Mouse (Mus musculus) forebrain, embryonic 15.5 days (tissue): ENCODE measurements around the gene Sipa1l2. TPM values are rescaled to one million over a fixed set of nuclear protein-coding genes. Genes with fewer than 3 reads are reported as not detected.

Experiments
- ATAC-seq: fragments of 200-750 bp; cut with Nextera tagmentation; replicated peaks from 2 replicates; pipeline ENCODE4 v1.8.0; 2017; ENCODE audit warnings: mild to moderate bottlenecking, moderate TSS enrichment, moderate library complexity
- H3K27ac ChIP-seq: fragments of 300-500 bp; sonication (generic); replicated peaks from 2 replicates; pipeline ENCODE4 v1.5.1; 2015; ENCODE audit warnings: mild to moderate bottlenecking, inconsistent platforms
- H3K27me3 ChIP-seq: fragments of 300-500 bp; sonication (generic); 2 replicates; pipeline ENCODE4 v1.6.1; 2015; ENCODE audit warnings: inconsistent platforms
- H3K36me3 ChIP-seq: fragments of 300-500 bp; sonication (generic); 2 replicates; pipeline ENCODE4 v1.6.1; 2015; ENCODE audit warnings: mild to moderate bottlenecking, inconsistent platforms
- H3K4me1 ChIP-seq: fragments of 300-500 bp; sonication (generic); 2 replicates; pipeline ENCODE4 v1.6.1; 2015; ENCODE audit warnings: inconsistent platforms
- H3K4me2 ChIP-seq: fragments of 300-500 bp; sonication (generic); replicated peaks from 2 replicates; pipeline ENCODE4 v1.6.1; 2015; ENCODE audit warnings: mild to moderate bottlenecking, inconsistent platforms
- H3K4me3 ChIP-seq: fragments of 300-500 bp; sonication (generic); 2 replicates; pipeline ENCODE4 v1.5.1; 2015; ENCODE audit warnings: mild to moderate bottlenecking, inconsistent platforms
- H3K9ac ChIP-seq: fragments of 300-500 bp; sonication (generic); replicated peaks from 2 replicates; pipeline ENCODE4 v1.6.1; 2015; ENCODE audit warnings: mild to moderate bottlenecking, inconsistent platforms
- H3K9me3 ChIP-seq: fragments of 300-500 bp; sonication (generic); 2 replicates; pipeline ENCODE4 v1.6.1; 2016; ENCODE audit warnings: inconsistent platforms
- whole genome bisulfite sequencing: fragments of 180-500 bp; shearing (Covaris S2); methylation state at CpG from one replicate; pipeline ENCODE4 v1.1.7; 2015; ENCODE audit warnings: mixed read lengths; 5-methylcytosine and 5-hydroxymethylcytosine counted together
- polyA plus RNA-seq: library from polyadenylated mRNA; unstranded; fragments of >200 nt; fragmentation: Nextera tagmentation; extraction: Ambion mirVana; gene quantifications from 2 replicates; pipeline ENCODE4 v1.2.1, GENCODE M21; 2015

Sipa1l2 gene
- polyA plus RNA-seq, 1 experiment from 2014 or later = 32.0 TPM

DNA sequence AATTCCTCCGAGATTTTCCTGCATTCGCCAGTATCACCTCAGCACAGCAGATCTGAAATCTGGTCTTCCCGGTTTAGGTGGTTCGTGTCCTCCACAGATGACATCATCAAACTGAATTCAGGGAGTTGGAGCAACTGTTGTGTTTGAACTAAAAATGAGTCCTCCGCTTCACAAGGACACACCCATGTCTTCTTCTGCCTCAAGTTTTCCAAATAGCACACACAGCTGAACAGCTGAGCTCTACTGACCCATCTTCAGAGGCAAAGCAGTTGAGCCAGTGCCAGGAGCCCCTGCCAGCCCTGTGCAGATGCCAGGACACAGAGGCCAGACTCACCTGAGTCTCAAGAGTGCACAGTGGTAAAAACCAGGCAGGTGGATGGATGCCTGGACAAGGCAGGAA is 12.9 kb downstream of the Sipa1l2 start:
- no peak overlapping the region for H3K4me2 ChIP-seq
- no peaks in the 10 kb centered on the region for H3K27me3 ChIP-seq
- no peak overlapping the region for H3K4me3 ChIP-seq
- no peak overlapping the region for H3K9ac ChIP-seq
- peaks cover 53% of the 10 kb centered on the region for H3K4me1 ChIP-seq
- no peak overlapping the region for H3K27ac ChIP-seq
- WGBS = 84% methylated on average over 5 of the region's 5 CpGs
- no peak for ATAC-seq
- H3K36me3 ChIP-seq = no peaks in the 10 kb centered on the region
- no peaks in the 10 kb centered on the region for H3K9me3 ChIP-seq

DNA sequence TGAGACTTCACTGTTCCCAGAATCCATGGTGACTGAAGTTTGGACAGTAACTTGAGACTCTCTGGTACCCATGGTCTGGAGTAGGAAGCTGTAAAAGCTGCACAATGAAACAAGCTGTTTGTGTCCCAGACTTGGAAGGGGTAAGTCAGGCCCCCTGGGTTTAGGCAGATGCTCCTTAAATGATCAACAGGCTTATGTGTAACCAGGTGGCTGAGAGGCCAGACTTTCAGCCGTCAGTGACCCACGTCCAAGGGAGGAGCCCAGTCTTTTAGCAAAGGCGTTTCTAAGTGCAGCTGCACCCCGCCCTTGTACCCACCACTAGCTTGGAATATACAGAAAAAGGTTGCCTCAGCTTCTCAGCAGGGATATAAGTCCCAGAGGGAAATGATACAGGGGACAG is 19.0 kb downstream of the Sipa1l2 start:
- Histone ChIP-seq H3K27ac (no peak overlapping the region), H3K9me3 (no peaks in the 10 kb centered on the region), H3K4me1 (peaks cover 31% of the 10 kb centered on the region), H3K27me3 (no peaks in the 10 kb centered on the region), H3K4me2 (no peak overlapping the region), H3K36me3 (no peaks in the 10 kb centered on the region), H3K4me3 (no peak overlapping the region), H3K9ac (no peak overlapping the region)
- 69% methylated on average over 4 of the region's 4 CpGs for WGBS
- ATAC-seq = no peak

DNA sequence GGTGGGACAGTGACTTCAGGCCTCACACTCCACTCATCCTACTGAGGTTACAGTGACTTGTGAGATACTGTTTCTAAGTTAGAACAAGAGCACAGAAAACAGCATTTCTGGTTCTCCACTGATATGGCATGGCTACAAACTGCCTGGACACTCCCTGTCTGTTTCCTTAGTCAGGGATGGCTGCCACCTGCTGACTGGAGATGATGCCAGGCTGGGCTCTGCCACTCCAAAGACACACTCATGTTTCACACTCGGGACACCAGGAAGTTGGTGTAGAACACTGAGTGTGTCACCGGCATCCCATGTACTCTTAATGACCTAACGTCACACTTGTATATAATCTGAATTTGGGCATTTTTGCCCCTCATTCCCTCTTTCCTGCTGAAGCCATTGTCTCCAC is 22.3 kb downstream of the Sipa1l2 start:
- H3K9ac ChIP-seq = no peak overlapping the region
- H3K4me2 ChIP-seq = no peak overlapping the region
- no peaks in the 10 kb centered on the region for H3K9me3 ChIP-seq
- WGBS = 85% methylated on average over 3 of the region's 3 CpGs
- no peak overlapping the region for H3K27ac ChIP-seq
- H3K27me3 ChIP-seq = no peaks in the 10 kb centered on the region
- H3K4me1 ChIP-seq = peaks cover 47% of the 10 kb centered on the region
- ATAC-seq = no peak
- H3K4me3 ChIP-seq = no peak overlapping the region
- no peaks in the 10 kb centered on the region for H3K36me3 ChIP-seq

- no peaks in the 10 kb centered on the region for H3K9me3 ChIP-seq
- no peak overlapping the region for H3K27ac ChIP-seq
- 91% methylated on average over 9 of the region's 9 CpGs for WGBS
- peaks cover 44% of the 10 kb centered on the region for H3K4me1 ChIP-seq
- H3K36me3 ChIP-seq = no peaks in the 10 kb centered on the region
- ATAC-seq = no peak
- no peak overlapping the region for H3K4me2 ChIP-seq
- H3K4me3 ChIP-seq = no peak overlapping the region
- H3K9ac ChIP-seq = no peak overlapping the region
- H3K27me3 ChIP-seq = no peaks in the 10 kb centered on the region
These were observed 23.7 kb downstream of the Sipa1l2 start for GRCm38 (mm10) chr8:125545866-125546265.

DNA sequence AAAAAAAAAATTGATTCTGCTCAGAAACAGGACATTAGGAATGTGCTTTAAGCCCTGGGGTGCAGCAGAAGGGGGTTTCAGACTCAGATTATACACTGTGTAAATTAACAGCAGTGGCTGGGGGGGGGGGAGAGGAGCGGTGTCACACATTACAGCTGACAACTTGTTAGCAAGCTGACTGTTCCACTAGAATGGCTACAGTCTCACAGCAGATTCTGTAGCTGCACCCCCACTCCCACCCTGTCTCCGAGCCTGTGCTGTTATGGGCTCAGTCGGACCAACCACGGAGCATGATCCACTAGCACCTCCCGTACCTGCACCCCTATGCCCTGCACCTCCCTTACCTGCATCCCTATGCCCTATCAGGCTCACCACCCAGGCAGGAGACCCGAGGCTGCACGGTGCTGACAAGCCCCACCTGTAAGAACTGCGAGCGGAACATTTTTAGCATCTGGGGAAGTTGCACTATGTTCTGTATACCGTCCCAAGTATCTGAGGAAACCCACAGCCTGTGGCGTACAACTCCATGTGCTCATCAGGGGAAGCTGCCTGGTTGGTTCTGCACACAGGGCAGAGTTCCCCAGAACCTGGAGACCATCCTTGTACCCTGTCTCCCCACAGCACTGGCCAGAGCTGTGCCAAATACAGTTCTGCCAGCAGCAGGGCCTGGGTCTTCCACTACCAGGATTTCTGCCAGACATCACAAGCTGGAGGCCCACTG is 26.6 kb downstream of the Sipa1l2 start:
- Histone ChIP-seq H3K36me3 (no peaks in the 10 kb centered on the region), H3K4me1 (peaks cover 42% of the 10 kb centered on the region), H3K4me2 (no peak overlapping the region), H3K9me3 (no peaks in the 10 kb centered on the region), H3K4me3 (no peak overlapping the region), H3K9ac (no peak overlapping the region), H3K27me3 (no peaks in the 10 kb centered on the region), H3K27ac (peak overlapping the region; percentile 11; the same call in 1 of the 2 replicates)
- 79% methylated on average over 11 of the region's 11 CpGs for WGBS
- 0 out of 2 replicates have a peak, but pooled peaks have one; percentile 41 for ATAC-seq

DNA sequence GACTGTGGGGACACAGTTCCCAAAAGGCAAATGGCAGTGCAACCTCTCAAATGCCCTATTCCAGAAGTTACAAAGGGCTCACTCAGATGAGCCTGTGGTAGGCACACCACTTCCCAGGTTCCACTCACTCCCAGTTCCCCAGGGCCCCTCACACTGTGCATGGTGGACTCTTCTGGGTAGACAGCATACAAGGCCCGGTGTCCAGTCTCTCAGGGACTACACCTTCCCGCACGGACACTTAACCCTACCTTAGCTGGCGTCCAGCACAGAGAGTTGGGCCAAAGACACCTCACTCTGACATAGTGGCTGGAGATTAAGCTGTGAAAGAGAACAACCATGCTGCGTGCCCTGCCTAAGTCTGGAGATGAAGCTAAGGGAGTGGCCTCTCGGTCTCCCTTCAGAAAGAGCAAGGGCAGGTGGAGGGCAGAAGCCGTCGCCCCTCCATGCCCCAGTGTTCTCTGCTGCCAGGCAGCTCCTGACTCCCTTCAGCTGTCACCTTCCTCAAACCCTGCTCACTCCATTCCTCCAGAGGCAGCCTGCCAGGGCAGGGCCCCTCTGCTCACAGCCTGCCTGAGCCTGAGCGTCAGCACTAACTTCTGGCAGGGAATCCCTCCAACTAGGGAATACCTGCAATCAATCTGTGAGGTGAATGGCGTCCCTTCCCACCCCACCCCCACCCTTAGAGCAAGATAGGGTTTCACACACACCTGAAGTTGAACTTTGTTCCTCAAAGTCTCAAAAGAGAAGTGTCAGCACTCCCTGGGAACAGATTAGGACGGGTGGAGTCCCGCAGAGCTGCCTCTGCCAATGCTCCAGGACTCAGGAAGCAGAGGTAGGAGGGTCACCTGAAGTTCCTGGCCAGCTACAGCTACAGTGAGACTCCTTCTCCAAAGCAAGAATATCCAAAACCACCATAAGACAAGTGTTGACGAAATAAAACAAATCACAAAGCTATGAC is 30.3 kb downstream of the Sipa1l2 start:
- WGBS = 76% methylated on average over 13 of the region's 13 CpGs
- ATAC-seq = no peak
- no peaks in the 10 kb centered on the region for H3K9me3 ChIP-seq
- H3K36me3 ChIP-seq = peaks cover 7% of the 10 kb centered on the region; the same call in 1 of the 2 replicates
- no peak overlapping the region for H3K9ac ChIP-seq
- H3K4me3 ChIP-seq = no peak overlapping the region
- H3K4me2 ChIP-seq = no peak overlapping the region
- H3K4me1 ChIP-seq = peaks cover 34% of the 10 kb centered on the region
- no peaks in the 10 kb centered on the region for H3K27me3 ChIP-seq
- no peak overlapping the region for H3K27ac ChIP-seq

GRCm38 (mm10) chr8:125538265-125538664 is 31.3 kb downstream of the Sipa1l2 start:
- no peak overlapping the region for H3K4me3 ChIP-seq
- H3K9ac ChIP-seq = no peak overlapping the region
- no peak overlapping the region for H3K4me2 ChIP-seq
- H3K27me3 ChIP-seq = no peaks in the 10 kb centered on the region
- H3K9me3 ChIP-seq = no peaks in the 10 kb centered on the region
- H3K4me1 ChIP-seq = peaks cover 38% of the 10 kb centered on the region
- ATAC-seq = no peak
- H3K36me3 ChIP-seq = peaks cover 7% of the 10 kb centered on the region; the same call in 1 of the 2 replicates
- H3K27ac ChIP-seq = no peak overlapping the region
- 70% methylated on average over 6 of the region's 6 CpGs for WGBS

- Histone ChIP-seq H3K4me3 (no peak overlapping the region), H3K4me2 (no peak overlapping the region), H3K4me1 (peaks cover 62% of the 10 kb centered on the region), H3K9ac (no peak overlapping the region), H3K9me3 (no peaks in the 10 kb centered on the region), H3K27ac (peak overlapping the region; percentile 68), H3K36me3 (peaks cover 7% of the 10 kb centered on the region; the same call in 1 of the 2 replicates), H3K27me3 (no peaks in the 10 kb centered on the region)
- 39% methylated on average over 7 of the region's 7 CpGs for WGBS
- peak; percentile 57 for ATAC-seq
These were observed 35.9 kb downstream of the Sipa1l2 start for GRCm38 (mm10) chr8:125533709-125534108.

- H3K4me2 ChIP-seq = no peak overlapping the region
- H3K36me3 ChIP-seq = peaks cover 7% of the 10 kb centered on the region; the same call in 1 of the 2 replicates
- no peaks in the 10 kb centered on the region for H3K27me3 ChIP-seq
- ATAC-seq = 0 out of 2 replicates have a peak, but pooled peaks have one; percentile 24
- H3K4me3 ChIP-seq = no peak overlapping the region
- 30% methylated on average over 8 of the region's 8 CpGs for WGBS
- H3K9me3 ChIP-seq = no peaks in the 10 kb centered on the region
- peaks cover 66% of the 10 kb centered on the region for H3K4me1 ChIP-seq
- H3K27ac ChIP-seq = no peak overlapping the region
- no peak overlapping the region for H3K9ac ChIP-seq
These were observed 36.7 kb downstream of the Sipa1l2 start for GRCm38 (mm10) chr8:125532953-125533352.

GRCm38 (mm10) chr8:125532177-125532576 is 37.4 kb downstream of the Sipa1l2 start:
- H3K9ac ChIP-seq = no peak overlapping the region
- H3K36me3 ChIP-seq = 0 out of 2 replicates have a peak, but pooled peaks cover 3% of the 10 kb centered on the region
- no peaks in the 10 kb centered on the region for H3K9me3 ChIP-seq
- H3K27me3 ChIP-seq = no peaks in the 10 kb centered on the region
- no peak for ATAC-seq
- no peak overlapping the region for H3K4me3 ChIP-seq
- H3K27ac ChIP-seq = no peak overlapping the region
- H3K4me2 ChIP-seq = no peak overlapping the region
- peaks cover 73% of the 10 kb centered on the region for H3K4me1 ChIP-seq
- 41% methylated on average over 7 of the region's 7 CpGs for WGBS

- no peak for ATAC-seq
- Histone ChIP-seq H3K4me1 (peaks cover 79% of the 10 kb centered on the region), H3K4me3 (no peak overlapping the region), H3K27me3 (no peaks in the 10 kb centered on the region), H3K27ac (no peak overlapping the region), H3K9me3 (no peaks in the 10 kb centered on the region), H3K36me3 (no peaks in the 10 kb centered on the region), H3K4me2 (no peak overlapping the region), H3K9ac (no peak overlapping the region)
- 44% methylated on average over 1 of the region's 1 CpGs for WGBS
These were observed 38.0 kb downstream of the Sipa1l2 start for GRCm38 (mm10) chr8:125531640-125532039.

DNA sequence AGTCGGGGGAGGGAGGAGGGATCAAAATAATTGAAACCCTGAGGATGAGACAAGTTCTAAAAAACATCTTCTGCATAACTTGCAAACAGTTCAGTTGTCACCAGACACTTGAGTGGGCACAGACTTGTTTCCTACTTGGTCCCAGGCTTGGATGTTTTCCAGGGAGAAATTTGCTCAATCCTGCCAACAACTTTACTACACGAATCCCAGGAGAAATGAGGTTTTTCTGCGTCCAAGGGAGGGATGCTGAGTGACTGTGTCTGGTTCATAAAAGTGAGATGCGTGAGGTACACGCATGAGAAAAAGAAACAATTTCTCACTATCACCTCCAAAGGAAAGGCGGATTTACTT is 38.5 kb downstream of the Sipa1l2 start:
- H3K27me3 ChIP-seq = no peaks in the 10 kb centered on the region
- no peaks in the 10 kb centered on the region for H3K9me3 ChIP-seq
- peaks cover 84% of the 10 kb centered on the region for H3K4me1 ChIP-seq
- no peak overlapping the region for H3K9ac ChIP-seq
- H3K27ac ChIP-seq = no peak overlapping the region
- no peak for ATAC-seq
- H3K36me3 ChIP-seq = no peaks in the 10 kb centered on the region
- no peak overlapping the region for H3K4me3 ChIP-seq
- 32% methylated on average over 6 of the region's 6 CpGs for WGBS
- H3K4me2 ChIP-seq = no peak overlapping the region
